Mouse (Mus musculus): ENCODE results near the gene Fbxw11. TPM values are rescaled to one million over a fixed set of nuclear protein-coding genes. Genes with fewer than 3 reads are reported as not detected.

The Fbxw11 gene
- total RNA-seq, 1 experiment = 45.8 TPM

GRCm38 (mm10) chr11:32662082-32662656, 19.6 kb downstream of the Fbxw11 start:
- Histone ChIP-seq H3K9ac (ENCODE audit: insufficient read depth, low read depth, low read length, poor library complexity, severe bottlenecking) (no peak overlapping the region; the same call in 1 of the 2 replicates), H3K27ac (ENCODE audit: insufficient read depth, low read depth, low read length, poor library complexity, severe bottlenecking) (no peak overlapping the region), H3K36me3 (ENCODE audit: control insufficient read depth, insufficient read depth, low read length, poor library complexity, severe bottlenecking) (no peaks in the 10 kb centered on the region), H3K4me3 (ENCODE audit: insufficient read depth in 1 of 2, low read depth in 1 of 2, low read length in 2 of 2, poor library complexity in 1 of 2, severe bottlenecking in 1 of 2) (no peak overlapping the region), H3K4me1 (ENCODE audit: control insufficient read depth in 2 of 2, insufficient read depth in 2 of 2, low read length in 2 of 2, poor library complexity in 1 of 2) (peaks cover 0 to 4% of the 10 kb centered on the region in 2 experiments; a peak in 2 of 4 replicates), H3K9me3 (ENCODE audit: control insufficient read depth, insufficient read depth, low read depth, low read length) (no peaks in the 10 kb centered on the region)
- in situ Hi-C loops (cut with MboI; ENCODE audit: low sequenced_read_pairs in 2 of 2, unreplicated experiment in 2 of 2) = no loop called here
- TF ChIP-seq ZC3H11A (IDR thresholded peaks at IDR 0.05; ENCODE audit: borderline replicate concordance, low read depth, low read length) (no peak), MAFK (IDR thresholded peaks at IDR 0.05; ENCODE audit: insufficient read depth, low read depth, low read length) (no peak), ZNF384 (IDR thresholded peaks at IDR 0.05; ENCODE audit: low read depth, low read length) (no peak)
- no peak for DNase-seq (ENCODE audit: low read depth, low spot score)

GRCm38 (mm10) chr11:32665639-32666038, 23.1 kb downstream of the Fbxw11 start:
- no peaks in the 10 kb centered on the region for H3K9me3 ChIP-seq (ENCODE audit: control insufficient read depth, insufficient read depth, low read depth, low read length)
- no peaks in the 10 kb centered on the region for H3K36me3 ChIP-seq (ENCODE audit: control insufficient read depth, insufficient read depth, low read length, poor library complexity, severe bottlenecking)
- TF ChIP-seq ZNF384 (IDR thresholded peaks at IDR 0.05; ENCODE audit: low read depth, low read length) (no peak), MAFK (IDR thresholded peaks at IDR 0.05; ENCODE audit: insufficient read depth, low read depth, low read length) (no peak), HCFC1 (IDR thresholded peaks at IDR 0.05; ENCODE audit: borderline replicate concordance, insufficient read depth, low read length) (no peak), CHD2 (IDR thresholded peaks at IDR 0.05; ENCODE audit: low read depth, low read length) (no peak), ZC3H11A (IDR thresholded peaks at IDR 0.05; ENCODE audit: borderline replicate concordance, low read depth, low read length) (no peak)
- H3K4me1 ChIP-seq (ENCODE audit: control insufficient read depth in 2 of 2, insufficient read depth in 2 of 2, low read length in 2 of 2, poor library complexity in 1 of 2) = peaks cover 0 to 4% of the 10 kb centered on the region in 2 experiments; a peak in 3 of 4 replicates
- H3K4me3 ChIP-seq (ENCODE audit: insufficient read depth in 1 of 2, low read depth in 1 of 2, low read length in 2 of 2, poor library complexity in 1 of 2, severe bottlenecking in 1 of 2) = no peak overlapping the region
- DNase-seq (ENCODE audit: low read depth, low spot score) = no peak
- H3K27ac ChIP-seq (ENCODE audit: insufficient read depth, low read depth, low read length, poor library complexity, severe bottlenecking) = no peak overlapping the region
- no peak overlapping the region for H3K9ac ChIP-seq (ENCODE audit: insufficient read depth, low read depth, low read length, poor library complexity, severe bottlenecking)
- in situ Hi-C loops (cut with MboI; ENCODE audit: low sequenced_read_pairs in 2 of 2, unreplicated experiment in 2 of 2) = no loop called here

- no peak for DNase-seq (ENCODE audit: low read depth, low spot score)
- H3K27ac ChIP-seq (ENCODE audit: insufficient read depth, low read depth, low read length, poor library complexity, severe bottlenecking) = no peak overlapping the region
- H3K4me1 ChIP-seq (ENCODE audit: control insufficient read depth in 2 of 2, insufficient read depth in 2 of 2, low read length in 2 of 2, poor library complexity in 1 of 2) = peaks cover 4 to 9% of the 10 kb centered on the region in 2 experiments; a peak in 3 of 4 replicates
- H3K9ac ChIP-seq (ENCODE audit: insufficient read depth, low read depth, low read length, poor library complexity, severe bottlenecking) = no peak overlapping the region
- H3K36me3 ChIP-seq (ENCODE audit: control insufficient read depth, insufficient read depth, low read length, poor library complexity, severe bottlenecking) = no peaks in the 10 kb centered on the region
- no peaks in the 10 kb centered on the region for H3K9me3 ChIP-seq (ENCODE audit: control insufficient read depth, insufficient read depth, low read depth, low read length)
- in situ Hi-C loops (cut with MboI; ENCODE audit: low sequenced_read_pairs in 2 of 2, unreplicated experiment in 2 of 2) = no loop called here
- H3K4me3 ChIP-seq (ENCODE audit: insufficient read depth in 1 of 2, low read depth in 1 of 2, low read length in 2 of 2, poor library complexity in 1 of 2, severe bottlenecking in 1 of 2) = no peak overlapping the region
- no peak for TF ChIP-seq HCFC1 (IDR thresholded peaks at IDR 0.05; ENCODE audit: borderline replicate concordance, insufficient read depth, low read length)
- no peak for TF ChIP-seq CHD2 (IDR thresholded peaks at IDR 0.05; ENCODE audit: low read depth, low read length)
- no peak for TF ChIP-seq ZNF384 (IDR thresholded peaks at IDR 0.05; ENCODE audit: low read depth, low read length)
- TF ChIP-seq MAFK (IDR thresholded peaks at IDR 0.05; ENCODE audit: insufficient read depth, low read depth, low read length) = no peak
- no peak for TF ChIP-seq ZC3H11A (IDR thresholded peaks at IDR 0.05; ENCODE audit: borderline replicate concordance, low read depth, low read length)
Measured at GRCm38 (mm10) chr11:32666983-32667382, 24.5 kb downstream of the Fbxw11 start.

GRCm38 (mm10) chr11:32671480-32671879, 29.0 kb downstream of the Fbxw11 start:
- TF ChIP-seq ZNF384 (IDR thresholded peaks at IDR 0.05; ENCODE audit: low read depth, low read length) (no peak), HCFC1 (IDR thresholded peaks at IDR 0.05; ENCODE audit: borderline replicate concordance, insufficient read depth, low read length) (no peak), ZC3H11A (IDR thresholded peaks at IDR 0.05; ENCODE audit: borderline replicate concordance, low read depth, low read length) (no peak), CHD2 (IDR thresholded peaks at IDR 0.05; ENCODE audit: low read depth, low read length) (no peak), MAFK (IDR thresholded peaks at IDR 0.05; ENCODE audit: insufficient read depth, low read depth, low read length) (no peak)
- H3K4me3 ChIP-seq (ENCODE audit: insufficient read depth in 1 of 2, low read depth in 1 of 2, low read length in 2 of 2, poor library complexity in 1 of 2, severe bottlenecking in 1 of 2) = no peak overlapping the region
- no peaks in the 10 kb centered on the region for H3K9me3 ChIP-seq (ENCODE audit: control insufficient read depth, insufficient read depth, low read depth, low read length)
- H3K4me1 ChIP-seq (ENCODE audit: control insufficient read depth in 2 of 2, insufficient read depth in 2 of 2, low read length in 2 of 2, poor library complexity in 1 of 2) = peaks cover 4 to 6% of the 10 kb centered on the region in 2 experiments; a peak in 3 of 4 replicates
- H3K36me3 ChIP-seq (ENCODE audit: control insufficient read depth, insufficient read depth, low read length, poor library complexity, severe bottlenecking) = no peaks in the 10 kb centered on the region
- no peak for DNase-seq (ENCODE audit: low read depth, low spot score)
- H3K9ac ChIP-seq (ENCODE audit: insufficient read depth, low read depth, low read length, poor library complexity, severe bottlenecking) = no peak overlapping the region
- in situ Hi-C loops (cut with MboI; ENCODE audit: low sequenced_read_pairs in 2 of 2, unreplicated experiment in 2 of 2) = no loop called here
- no peak overlapping the region for H3K27ac ChIP-seq (ENCODE audit: insufficient read depth, low read depth, low read length, poor library complexity, severe bottlenecking)
